10 mouse cellular contexts compared by ENCODE assay signal in the genomic region with DNA sequence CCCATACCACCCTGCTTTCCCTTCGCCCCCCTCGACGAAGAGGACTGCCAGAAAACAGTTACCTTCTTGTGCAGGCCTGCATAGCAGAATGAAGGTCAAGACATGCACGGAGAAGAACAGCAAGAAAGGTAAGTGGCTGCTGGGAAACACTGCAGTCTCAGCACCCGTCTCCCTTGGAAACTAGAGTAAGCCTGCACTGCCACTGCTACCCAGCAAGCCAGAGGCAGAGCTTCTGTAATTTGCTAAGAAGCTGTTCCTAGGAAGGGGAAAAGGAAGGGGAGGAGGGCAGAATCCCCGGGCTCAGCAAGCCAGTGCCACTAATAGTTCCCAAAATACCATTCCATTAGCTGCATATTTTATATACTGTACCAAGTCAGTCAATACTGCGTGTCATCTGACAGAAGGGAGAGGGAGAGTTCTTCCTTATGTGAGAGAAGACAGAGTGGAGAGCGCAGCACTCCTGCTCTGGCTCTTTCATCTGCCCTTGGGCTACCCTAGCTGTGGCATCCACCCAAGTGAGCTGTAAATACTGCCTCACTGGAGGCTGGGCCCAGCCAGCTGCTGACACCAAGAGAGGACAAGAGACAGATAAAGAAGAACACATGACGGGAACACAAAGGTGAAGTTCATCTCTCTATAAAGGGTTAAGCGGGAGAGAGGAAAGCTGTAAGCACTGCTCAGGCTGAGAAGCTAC.
A peak's percentile ranks its signal among the peaks of the same experiment; 100 is the strongest.
DNase-seq lines count a peak whose midpoint lies in the region; ATAC-seq and TF ChIP-seq lines count a peak whose summit lies in the region.
"Had no signal": no experiment of that assay in that cellular context is flagged by ENCODE, and none has a peak within 500 bp of the region (broad histone marks: within the 10 kb centered on the region; RNA-seq: fewer than 3 reads in every experiment).

No protein-coding gene starts in this region.

- WGBS in forebrain, postnatal 0 days, result 75% methylated on average over 10 of the region's 10 CpGs
- WGBS in forebrain, embryonic 11.5 days, result 84% methylated on average over 10 of the region's 10 CpGs
- 57% methylated on average over 10 of the region's 10 CpGs for WGBS in heart, embryonic 15.5 days

- no peak overlapping the region for H3K9ac ChIP-seq in forebrain, postnatal 0 days
- no peak overlapping the region for H3K9ac ChIP-seq in forebrain, embryonic 11.5 days (ENCODE audit: low read length)
- no peak overlapping the region for H3K9ac ChIP-seq in heart, embryonic 15.5 days
- H3K9ac ChIP-seq: embryonic facial prominence, embryonic 12.5 days had no signal

- H3K9me3 ChIP-seq in forebrain, postnatal 0 days (ENCODE audit: low read length), result no peaks in the 10 kb centered on the region
- H3K9me3 ChIP-seq in forebrain, embryonic 11.5 days (ENCODE audit: control insufficient read depth, low read length), result no peaks in the 10 kb centered on the region
- no peaks in the 10 kb centered on the region for H3K9me3 ChIP-seq in heart, embryonic 15.5 days (replicated peaks)
- H3K9me3 ChIP-seq: embryonic facial prominence, embryonic 12.5 days had no signal

- no peak overlapping the region for H3K4me2 ChIP-seq in forebrain, postnatal 0 days (ENCODE audit: low read depth)
- no peak overlapping the region for H3K4me2 ChIP-seq in forebrain, embryonic 11.5 days (ENCODE audit: low read depth, low read length, severe bottlenecking)
- no peak overlapping the region for H3K4me2 ChIP-seq in heart, embryonic 15.5 days
- H3K4me2 ChIP-seq: embryonic facial prominence, embryonic 12.5 days had no signal

- H3K4me1 ChIP-seq in forebrain, postnatal 0 days (ENCODE audit: insufficient read depth), result 0 out of 2 replicates have a peak, but pooled peaks cover 3% of the 10 kb centered on the region
- H3K4me1 ChIP-seq in forebrain, embryonic 11.5 days (replicated peaks; ENCODE audit: control insufficient read depth, insufficient read depth, low read length), result no peaks in the 10 kb centered on the region
- peaks cover 25% of the 10 kb centered on the region for H3K4me1 ChIP-seq in heart, embryonic 15.5 days (replicated peaks)
- H3K4me1 ChIP-seq: embryonic facial prominence, embryonic 12.5 days had no signal

- no peaks in the 10 kb centered on the region for H3K27me3 ChIP-seq in forebrain, postnatal 0 days (ENCODE audit: insufficient read depth, low read length)
- no peaks in the 10 kb centered on the region for H3K27me3 ChIP-seq in forebrain, embryonic 11.5 days (ENCODE audit: control insufficient read depth, insufficient read depth, low read length)
- no peaks in the 10 kb centered on the region for H3K27me3 ChIP-seq in heart, embryonic 15.5 days
- H3K27me3 ChIP-seq: embryonic facial prominence, embryonic 12.5 days had no signal

- ATAC-seq in forebrain, postnatal 0 days, result peak; percentile 45; the same call in 1 of the 2 replicates
- ATAC-seq in forebrain, embryonic 11.5 days (replicated peaks; ENCODE audit: low FRiP score), result no peak
- peak; percentile 74 for ATAC-seq in heart, embryonic 15.5 days (replicated peaks; ENCODE audit: insufficient number of reproducible peaks, insufficient read depth, low FRiP score, low read depth)

- no peak for TF ChIP-seq CTCF in forebrain, postnatal 0 days (IDR thresholded peaks at IDR 0.05; ENCODE audit: low read depth)

- H3K36me3 ChIP-seq in forebrain, postnatal 0 days (ENCODE audit: insufficient read depth), result peaks cover 8% of the 10 kb centered on the region
- H3K36me3 ChIP-seq in forebrain, embryonic 11.5 days (ENCODE audit: control insufficient read depth, insufficient read depth, low read length), result no peaks in the 10 kb centered on the region
- H3K36me3 ChIP-seq in heart, embryonic 15.5 days, result peaks cover 14% of the 10 kb centered on the region
- H3K36me3 ChIP-seq: embryonic facial prominence, embryonic 12.5 days had no signal

- H3K4me3 ChIP-seq in forebrain, postnatal 0 days (ENCODE audit: low read depth, low read length), result no peak overlapping the region
- H3K4me3 ChIP-seq in forebrain, embryonic 11.5 days (ENCODE audit: low read depth, low read length), result no peak overlapping the region
- H3K4me3 ChIP-seq in heart, embryonic 15.5 days, result no peak overlapping the region
- H3K4me3 ChIP-seq: embryonic facial prominence, embryonic 12.5 days had no signal

- no peak overlapping the region for H3K27ac ChIP-seq in forebrain, postnatal 0 days (ENCODE audit: low read depth, low read length)
- no peak overlapping the region for H3K27ac ChIP-seq in forebrain, embryonic 11.5 days (ENCODE audit: low read depth, low read length)
- peak overlapping the region; percentile 81 for H3K27ac ChIP-seq in heart, embryonic 15.5 days
- H3K27ac ChIP-seq: embryonic facial prominence, embryonic 12.5 days had no signal

- DNase-seq in forebrain, postnatal 0 days, result no peak
- no peak for DNase-seq in forebrain, embryonic 11.5 days (ENCODE audit: low spot score)
- DNase-seq in right cerebral cortex, adult 2 months (ENCODE audit: low spot score in 2 of 2), result peak; percentile 33 to 35
- no peak for DNase-seq in right cerebral cortex, postnatal 25 days
- peak; percentile 72 for DNase-seq in skeletal muscle tissue, adult 2 months (ENCODE audit: low read depth, low spot score)
- DNase-seq in spleen, postnatal 4 days (ENCODE audit: low spot score in 2 of 2), result no peak
- no peak for DNase-seq in layer of hippocampus, adult 11-12 months (ENCODE audit: low spot score)
- DNase-seq: thymus, postnatal 25 days had no signal

Comparison
In these comparisons a context has a peak if more than half of its experiments do, and no peak if none do; other contexts are left out.
1. DNase-seq: peak in right cerebral cortex, adult 2 months (2 of 2) and skeletal muscle tissue, adult 2 months (single experiment); none in forebrain, postnatal 0 days (single experiment), forebrain, embryonic 11.5 days (single experiment), right cerebral cortex, postnatal 25 days (single experiment), spleen, postnatal 4 days (0 of 2) and layer of hippocampus, adult 11-12 months (single experiment).